Mouse (Mus musculus) heart, embryonic 12.5 days (tissue): ENCODE measurements around the gene Igfbp7. TPM values are rescaled to one million over a fixed set of nuclear protein-coding genes. Genes with fewer than 3 reads are reported as not detected.

ENCODE experiments used
- ATAC-seq: fragments of 200-750 bp; cut with Nextera tagmentation; 2 replicates; pipeline ENCODE4 v1.8.0; 2017; ENCODE audit warnings: moderate TSS enrichment, moderate library complexity; ENCODE audit not compliant: insufficient number of reproducible peaks, low FRiP score
- H3K27ac ChIP-seq: fragments of 300-500 bp; sonication (generic); 2 replicates; pipeline ENCODE4 v1.5.1; 2016; ENCODE audit warnings: mild to moderate bottlenecking, moderate library complexity; ENCODE audit not compliant: poor library complexity, severe bottlenecking
- H3K27me3 ChIP-seq: fragments of 300-500 bp; sonication (generic); replicated peaks from 2 replicates; pipeline ENCODE4 v1.6.1; 2016; ENCODE audit warnings: mild to moderate bottlenecking, moderate library complexity
- H3K36me3 ChIP-seq: fragments of 300-500 bp; sonication (generic); 2 replicates; pipeline ENCODE4 v1.6.1; 2016; ENCODE audit warnings: mild to moderate bottlenecking, moderate library complexity
- H3K4me1 ChIP-seq: fragments of 300-500 bp; sonication (generic); replicated peaks from 2 replicates; pipeline ENCODE4 v1.6.1; 2016; ENCODE audit warnings: mild to moderate bottlenecking
- H3K4me2 ChIP-seq: fragments of 300-500 bp; sonication (generic); 2 replicates; pipeline ENCODE4 v1.6.1; 2016; ENCODE audit warnings: mild to moderate bottlenecking, moderate library complexity
- H3K4me3 ChIP-seq: fragments of 300-500 bp; sonication (generic); 2 replicates; pipeline ENCODE4 v1.5.1; 2016; ENCODE audit warnings: mild to moderate bottlenecking
- H3K9ac ChIP-seq: fragments of 300-500 bp; sonication (generic); 2 replicates; pipeline ENCODE4 v1.6.1; 2016; ENCODE audit warnings: mild to moderate bottlenecking, moderate library complexity
- H3K9me3 ChIP-seq: fragments of 300-500 bp; sonication (generic); replicated peaks from 2 replicates; pipeline ENCODE4 v1.6.1; 2016; ENCODE audit warnings: mild to moderate bottlenecking, moderate library complexity
- WGBS: fragments of 180-500 bp; shearing (Covaris S2); methylation state at CpG from one replicate; pipeline ENCODE4 v1.1.7; 2016; 5-methylcytosine and 5-hydroxymethylcytosine counted together
- polyA plus RNA-seq: library from polyadenylated mRNA; unstranded; fragments of >200 nt; fragmentation: Nextera tagmentation; extraction: Ambion mirVana; gene quantifications from 2 replicates; pipeline ENCODE4 v1.2.1, GENCODE M21; 2016

Igfbp7 gene
- 38.3 and 39.9 TPM in 2 replicates for polyA plus RNA-seq

DNA sequence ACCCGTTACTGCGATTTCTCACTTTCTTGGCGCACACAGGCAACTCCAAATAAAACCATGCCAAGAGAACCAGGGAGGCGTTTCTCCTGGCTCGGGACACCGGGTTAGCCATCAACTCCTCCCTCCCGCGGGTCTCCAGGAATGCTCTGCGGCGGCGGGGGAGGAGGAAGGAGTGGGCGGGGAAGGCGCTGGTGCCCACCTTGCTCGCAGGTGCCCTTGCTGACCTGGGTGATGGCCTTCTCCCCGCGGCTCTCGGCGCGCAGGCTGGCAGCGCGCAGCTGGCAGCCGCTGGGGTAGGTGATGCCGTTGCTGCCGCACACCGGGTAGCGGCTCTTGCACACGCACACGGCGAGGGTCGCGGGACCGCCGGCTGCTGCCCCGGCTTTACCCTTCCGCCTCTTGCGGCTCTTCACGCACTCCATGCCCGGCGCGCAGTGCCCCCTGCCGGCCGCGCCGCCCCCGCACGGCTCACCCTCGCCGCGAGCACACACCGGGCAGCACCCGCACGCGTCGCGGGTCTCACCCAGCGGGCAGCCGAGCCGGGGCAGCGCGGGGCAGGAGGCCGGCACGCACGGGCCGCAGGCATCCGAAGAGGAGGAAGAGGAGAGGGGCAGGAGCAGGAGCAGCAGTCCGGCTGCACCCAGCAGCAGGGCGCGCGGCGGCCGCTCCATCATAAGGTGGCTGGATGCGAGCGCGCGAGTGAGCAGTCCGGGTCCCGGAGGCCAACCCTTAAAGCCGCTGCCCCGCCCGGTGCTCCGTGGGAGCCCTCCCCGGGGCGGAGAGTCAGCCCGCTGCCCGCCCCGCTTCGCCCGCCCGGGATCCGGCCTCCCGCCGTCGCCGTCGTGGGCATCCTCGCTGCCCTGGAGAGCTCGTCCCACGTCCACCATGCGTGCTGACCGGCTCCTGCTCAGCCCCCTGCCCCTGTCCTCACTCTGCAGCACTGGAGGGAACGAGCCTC is at the start of gene Igfbp7:
Igfbp7 (minus strand) TSS at position 701 of the 958 bp plus-strand sequence.
- Histone ChIP-seq H3K9me3 (no peaks in the 10 kb centered on the region), H3K36me3 (no peaks in the 10 kb centered on the region), H3K4me1 (peaks cover 16% of the 10 kb centered on the region), H3K9ac (peak within 1 kb of the TSS; percentile 73), H3K4me2 (peak within 1 kb of the TSS; percentile 80), H3K27me3 (peaks cover 30% of the 10 kb centered on the region), H3K27ac (no peak within 1 kb of the TSS; the same call in 1 of the 2 replicates), H3K4me3 (peak within 1 kb of the TSS; percentile 71)
- WGBS = 4% methylated on average over 97 of the region's 101 CpGs
- peak; percentile 81 for ATAC-seq

DNA sequence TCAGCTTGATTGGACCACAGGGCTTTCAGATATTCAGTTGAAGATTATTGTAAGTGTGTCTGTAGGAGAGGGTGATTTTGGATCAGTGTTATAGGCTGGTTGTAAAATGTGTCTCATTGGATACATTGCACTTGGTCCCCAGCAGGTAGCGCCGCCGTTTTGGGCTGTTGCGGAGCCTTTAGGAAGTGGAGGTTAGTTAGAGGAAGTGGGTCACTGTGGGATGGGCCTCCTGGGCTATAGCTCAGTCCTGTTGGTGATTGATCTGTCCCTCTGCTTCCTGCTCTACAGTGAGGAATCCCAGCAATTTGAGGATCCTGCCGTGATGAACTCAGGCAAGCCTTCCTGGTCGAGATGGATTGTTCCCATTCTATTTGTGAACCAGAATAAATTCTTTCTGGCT is 44.3 kb upstream of the Igfbp7 start:
- no peak for ATAC-seq
- no peaks in the 10 kb centered on the region for H3K27me3 ChIP-seq

DNA sequence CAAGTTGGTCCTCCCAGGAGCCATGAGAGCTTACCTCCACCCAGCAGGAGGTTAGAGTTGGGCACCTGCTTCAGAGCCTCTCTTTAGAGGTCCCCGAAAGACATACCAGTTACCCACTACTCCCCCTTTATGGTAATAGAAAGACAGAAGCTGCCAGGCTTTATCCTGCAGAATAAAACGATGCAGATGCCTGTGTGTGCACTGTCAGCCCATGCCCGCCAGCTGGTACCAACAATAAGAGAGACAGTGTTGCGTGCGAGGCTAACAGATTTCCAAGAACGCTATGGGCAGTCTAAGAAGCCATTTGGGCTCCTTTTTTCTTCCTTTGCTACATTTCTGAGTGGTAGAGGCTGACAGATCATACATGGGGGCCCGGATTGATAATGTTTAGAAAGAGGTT is 41.7 kb upstream of the Igfbp7 start:
- WGBS = 85% methylated on average over 7 of the region's 7 CpGs
- Histone ChIP-seq H3K27ac (no peak overlapping the region), H3K4me3 (no peak overlapping the region), H3K9me3 (no peaks in the 10 kb centered on the region), H3K27me3 (no peaks in the 10 kb centered on the region), H3K9ac (no peak overlapping the region), H3K4me2 (no peak overlapping the region), H3K4me1 (no peaks in the 10 kb centered on the region), H3K36me3 (no peaks in the 10 kb centered on the region)
- no peak for ATAC-seq

More for the DNA sequence above, 44.3 kb upstream of the Igfbp7 start:
- Histone ChIP-seq H3K36me3 (no peaks in the 10 kb centered on the region), H3K4me1 (no peaks in the 10 kb centered on the region), H3K4me2 (no peak overlapping the region), H3K4me3 (no peak overlapping the region), H3K27ac (no peak overlapping the region), H3K9me3 (no peaks in the 10 kb centered on the region), H3K9ac (no peak overlapping the region)
- WGBS = 63% methylated on average over 6 of the region's 6 CpGs

GRCm38 (mm10) chr5:77445431-77445830 is 37.6 kb upstream of the Igfbp7 start:
- 89% methylated on average over 4 of the region's 4 CpGs for WGBS
- ATAC-seq = no peak
- Histone ChIP-seq H3K36me3 (no peaks in the 10 kb centered on the region), H3K9ac (no peak overlapping the region), H3K27ac (no peak overlapping the region), H3K4me1 (no peaks in the 10 kb centered on the region), H3K27me3 (no peaks in the 10 kb centered on the region), H3K9me3 (no peaks in the 10 kb centered on the region), H3K4me2 (no peak overlapping the region), H3K4me3 (no peak overlapping the region)

DNA sequence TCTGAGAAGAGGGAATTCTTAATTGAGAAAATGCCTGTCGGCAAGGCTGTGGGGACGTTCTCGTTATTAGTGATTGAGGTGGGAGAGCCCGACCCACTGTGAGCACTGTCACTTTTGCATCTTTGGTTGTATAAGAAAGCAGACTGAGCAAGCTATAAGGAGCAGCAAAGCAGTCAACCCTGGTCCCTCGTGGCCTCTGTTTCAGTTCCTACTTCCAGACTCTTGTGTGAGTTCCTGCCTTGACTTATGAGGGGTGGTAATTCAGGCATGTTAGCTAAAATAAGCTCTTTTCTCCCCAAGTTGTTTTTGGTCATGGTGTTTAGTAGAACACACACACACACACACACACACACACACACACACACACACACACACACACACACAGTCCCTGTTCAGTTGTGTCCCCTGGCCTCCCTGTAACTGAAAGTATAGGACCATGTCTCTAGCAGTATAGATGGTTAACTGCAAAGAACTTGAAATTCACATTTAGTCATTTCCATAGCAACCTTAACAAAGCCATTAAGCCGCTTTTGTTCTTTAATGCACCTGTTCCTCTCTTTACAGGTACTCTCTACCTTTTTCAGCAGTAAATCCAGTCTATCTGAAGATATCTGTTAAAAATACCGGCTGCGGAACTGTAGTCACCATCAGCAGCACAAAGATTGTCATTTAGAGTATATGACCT is 36.2 kb upstream of the Igfbp7 start:
- Histone ChIP-seq H3K4me1 (no peaks in the 10 kb centered on the region), H3K9me3 (no peaks in the 10 kb centered on the region), H3K4me2 (no peak overlapping the region), H3K4me3 (no peak overlapping the region), H3K9ac (no peak overlapping the region), H3K36me3 (no peaks in the 10 kb centered on the region), H3K27me3 (no peaks in the 10 kb centered on the region), H3K27ac (no peak overlapping the region)
- 83% methylated on average over 8 of the region's 8 CpGs for WGBS
- no peak for ATAC-seq

DNA sequence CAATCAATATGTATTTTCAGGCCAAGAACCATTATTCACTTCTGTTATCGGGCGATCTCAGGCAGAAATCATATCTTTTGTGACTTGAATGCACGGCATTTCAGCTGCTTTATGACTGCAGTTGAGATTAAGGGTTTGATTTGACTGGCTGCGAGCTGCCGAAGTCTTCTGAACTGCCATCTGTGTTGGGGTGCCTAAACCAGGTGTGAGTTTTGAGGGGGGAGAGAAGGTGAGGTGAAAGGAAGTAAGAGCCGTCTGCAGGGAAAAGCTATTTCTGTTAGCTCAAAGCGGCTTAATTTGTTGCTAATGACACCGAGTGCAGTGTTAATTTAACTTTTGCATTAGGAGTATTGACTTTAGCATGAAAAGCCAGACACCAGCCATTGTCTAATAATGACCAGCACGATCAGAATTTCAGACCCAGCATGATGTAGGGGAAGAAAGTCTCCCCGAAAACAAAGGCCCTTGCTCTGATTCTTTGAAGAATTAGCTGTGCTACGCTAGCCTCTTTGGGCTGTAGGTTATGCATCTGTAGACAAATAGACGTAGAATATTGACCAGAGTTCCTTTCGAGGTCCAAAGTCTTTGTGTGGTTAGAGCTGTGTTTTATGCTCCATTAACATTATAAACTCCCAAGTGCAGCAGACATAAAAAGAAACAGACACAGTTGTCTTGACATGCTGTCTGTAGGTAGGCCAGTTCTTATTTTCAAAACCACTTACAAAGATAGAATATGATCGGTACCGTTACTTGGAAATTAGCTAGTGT is 35.2 kb upstream of the Igfbp7 start:
- Histone ChIP-seq H3K4me3 (no peak overlapping the region), H3K27ac (no peak overlapping the region), H3K9me3 (no peaks in the 10 kb centered on the region), H3K4me2 (no peak overlapping the region), H3K36me3 (no peaks in the 10 kb centered on the region), H3K4me1 (no peaks in the 10 kb centered on the region), H3K27me3 (no peaks in the 10 kb centered on the region), H3K9ac (no peak overlapping the region)
- WGBS = 81% methylated on average over 15 of the region's 15 CpGs
- no peak for ATAC-seq

DNA sequence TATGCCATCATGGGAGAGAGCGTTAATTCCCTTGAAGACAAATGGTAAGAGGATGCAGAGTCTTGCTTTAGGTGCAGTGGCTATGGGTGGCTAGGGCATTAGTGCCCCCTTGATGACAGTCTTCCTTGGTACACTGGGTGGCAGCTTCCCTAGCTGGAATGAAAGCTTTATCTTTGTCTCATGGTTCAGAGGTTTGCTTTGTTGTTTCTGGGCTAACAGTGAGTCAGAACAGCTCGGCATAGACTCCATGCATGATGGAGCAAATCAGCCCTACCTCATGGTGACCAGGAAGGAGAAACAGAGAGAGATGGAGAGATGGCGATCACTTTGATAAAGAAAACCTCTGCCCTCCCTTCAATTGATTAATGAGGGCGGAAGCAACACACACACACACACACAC is 28.5 kb upstream of the Igfbp7 start:
- Histone ChIP-seq H3K4me1 (no peaks in the 10 kb centered on the region), H3K9ac (no peak overlapping the region), H3K9me3 (no peaks in the 10 kb centered on the region), H3K4me2 (no peak overlapping the region), H3K4me3 (no peak overlapping the region), H3K27me3 (no peaks in the 10 kb centered on the region), H3K27ac (no peak overlapping the region), H3K36me3 (no peaks in the 10 kb centered on the region)
- no peak for ATAC-seq
- WGBS = 63% methylated on average over 4 of the region's 4 CpGs

- WGBS = 72% methylated on average over 11 of the region's 11 CpGs
- Histone ChIP-seq H3K27ac (no peak overlapping the region), H3K4me2 (no peak overlapping the region), H3K27me3 (no peaks in the 10 kb centered on the region), H3K4me3 (no peak overlapping the region), H3K4me1 (no peaks in the 10 kb centered on the region), H3K36me3 (no peaks in the 10 kb centered on the region), H3K9me3 (no peaks in the 10 kb centered on the region), H3K9ac (no peak overlapping the region)
- no peak for ATAC-seq
These were observed 26.2 kb upstream of the Igfbp7 start for GRCm38 (mm10) chr5:77434060-77434459.

DNA sequence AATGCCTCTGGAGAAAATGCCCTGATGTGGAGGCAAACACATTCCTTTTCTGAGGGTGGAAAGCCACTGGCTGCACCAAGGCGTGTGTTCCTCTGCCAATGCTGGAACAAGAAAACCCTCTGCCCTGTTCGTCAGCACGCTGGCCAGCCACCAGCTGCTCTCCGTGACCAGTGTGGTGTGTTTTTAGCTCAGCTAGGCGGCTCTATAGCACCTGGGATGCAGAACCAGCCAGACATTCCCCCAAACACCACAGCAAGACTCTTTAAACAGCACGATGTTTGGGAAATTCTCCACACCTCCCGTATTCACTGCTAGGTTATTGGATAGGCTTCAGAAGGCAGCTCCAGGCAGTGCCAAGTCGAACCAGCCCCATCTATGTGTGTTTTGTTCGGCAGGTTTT is 25.7 kb upstream of the Igfbp7 start:
- no peak overlapping the region for H3K4me2 ChIP-seq
- no peak overlapping the region for H3K9ac ChIP-seq
- 64% methylated on average over 9 of the region's 9 CpGs for WGBS
- H3K9me3 ChIP-seq = no peaks in the 10 kb centered on the region
- no peak overlapping the region for H3K4me3 ChIP-seq
- no peak overlapping the region for H3K27ac ChIP-seq
- no peaks in the 10 kb centered on the region for H3K27me3 ChIP-seq
- no peaks in the 10 kb centered on the region for H3K36me3 ChIP-seq
- H3K4me1 ChIP-seq = no peaks in the 10 kb centered on the region
- ATAC-seq = no peak

DNA sequence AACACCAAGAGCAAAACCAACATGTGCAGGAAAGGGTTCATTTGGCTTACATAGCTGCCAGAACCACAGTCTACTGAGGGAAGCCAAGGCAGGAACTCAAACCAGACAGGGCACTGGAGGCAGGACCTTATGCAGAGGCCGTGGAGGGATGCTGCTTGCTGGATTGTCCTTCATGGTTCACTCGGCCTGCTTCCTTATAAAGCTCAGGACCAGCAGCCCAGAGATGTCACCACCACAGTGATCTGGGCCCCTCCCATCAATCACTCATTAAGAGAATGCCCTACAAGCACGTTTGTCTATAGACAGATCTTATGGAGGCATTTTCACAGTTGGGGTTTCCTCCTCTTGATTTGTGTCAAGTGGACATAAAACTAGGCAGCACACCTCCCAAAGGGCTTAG is 25.3 kb upstream of the Igfbp7 start:
- no peak overlapping the region for H3K9ac ChIP-seq
- no peaks in the 10 kb centered on the region for H3K27me3 ChIP-seq
- no peak for ATAC-seq
- H3K4me2 ChIP-seq = no peak overlapping the region
- 57% methylated on average over 3 of the region's 3 CpGs for WGBS
- H3K9me3 ChIP-seq = no peaks in the 10 kb centered on the region
- H3K4me1 ChIP-seq = no peaks in the 10 kb centered on the region
- no peak overlapping the region for H3K27ac ChIP-seq
- no peaks in the 10 kb centered on the region for H3K36me3 ChIP-seq
- no peak overlapping the region for H3K4me3 ChIP-seq

DNA sequence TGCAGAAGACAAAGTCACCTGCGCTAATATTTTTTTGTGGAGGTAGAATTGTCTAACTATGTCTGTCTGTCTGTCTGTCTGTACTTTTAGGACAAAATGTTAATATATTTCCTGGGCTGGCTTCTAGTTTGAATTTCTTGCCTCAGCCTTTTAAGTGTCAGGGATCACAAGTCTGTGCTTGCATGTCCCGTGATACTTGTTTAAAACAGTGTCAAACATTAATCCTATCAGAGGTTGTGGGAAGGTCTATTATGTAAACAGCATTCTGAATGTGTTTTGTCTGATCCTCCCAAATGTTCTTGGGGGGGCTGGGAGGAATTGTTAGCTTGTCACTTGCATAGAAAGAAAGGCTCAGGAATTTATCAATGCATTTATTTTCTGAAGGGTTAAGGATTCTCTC is 24.6 kb upstream of the Igfbp7 start:
- H3K4me3 ChIP-seq = no peak overlapping the region
- no peaks in the 10 kb centered on the region for H3K4me1 ChIP-seq
- no peak overlapping the region for H3K4me2 ChIP-seq
- H3K36me3 ChIP-seq = no peaks in the 10 kb centered on the region
- H3K9ac ChIP-seq = no peak overlapping the region
- H3K27me3 ChIP-seq = no peaks in the 10 kb centered on the region
- ATAC-seq = no peak
- 82% methylated on average over 2 of the region's 2 CpGs for WGBS
- no peaks in the 10 kb centered on the region for H3K9me3 ChIP-seq
- no peak overlapping the region for H3K27ac ChIP-seq
